Mouse (Mus musculus) embryonic facial prominence, embryonic 10.5 days (tissue): ENCODE data around the gene Necap2. TPM values are rescaled to one million over a fixed set of nuclear protein-coding genes. Genes with fewer than 3 reads are reported as not detected.

Experiments
- DNase-seq: peaks from one replicate; pipeline ENCODE4 v3.0.0-alpha.2; 2017; ENCODE audit warnings: low spot score
- H3K27ac ChIP-seq: fragments of 300-500 bp; sonication (generic); replicated peaks from 2 replicates; pipeline ENCODE4 v1.5.1; 2016; ENCODE audit warnings: mild to moderate bottlenecking
- H3K27me3 ChIP-seq: fragments of 300-500 bp; sonication (generic); replicated peaks from 2 replicates; pipeline ENCODE4 v1.6.1; 2016; ENCODE audit warnings: low read depth, mild to moderate bottlenecking; ENCODE audit not compliant: poor library complexity, severe bottlenecking
- H3K36me3 ChIP-seq: fragments of 300-500 bp; sonication (generic); replicated peaks from 2 replicates; pipeline ENCODE4 v1.6.1; 2016; ENCODE audit warnings: mild to moderate bottlenecking, moderate library complexity
- H3K4me1 ChIP-seq: fragments of 300-500 bp; sonication (generic); 2 replicates; pipeline ENCODE4 v1.6.1; 2016
- H3K4me3 ChIP-seq: fragments of 300-500 bp; sonication (generic); 2 replicates; pipeline ENCODE4 v1.5.1; 2016; ENCODE audit warnings: mild to moderate bottlenecking, moderate library complexity
- H3K9me3 ChIP-seq: fragments of 300-500 bp; sonication (generic); 2 replicates; pipeline ENCODE4 v1.6.1; 2016; ENCODE audit warnings: mild to moderate bottlenecking
- WGBS: fragments of 180-500 bp; shearing (Covaris S2); methylation state at CpG from one replicate; pipeline ENCODE4 v1.1.7; 2016; 5-methylcytosine and 5-hydroxymethylcytosine counted together
- polyA plus RNA-seq: library from polyadenylated mRNA; unstranded; fragments of >200 nt; fragmentation: Nextera tagmentation; extraction: Ambion mirVana; gene quantifications from 2 replicates; pipeline ENCODE4 v1.2.1, GENCODE M21; 2016

The Necap2 gene
- polyA plus RNA-seq, 1 experiment from 2014 or later, result 69.4 TPM

DNA sequence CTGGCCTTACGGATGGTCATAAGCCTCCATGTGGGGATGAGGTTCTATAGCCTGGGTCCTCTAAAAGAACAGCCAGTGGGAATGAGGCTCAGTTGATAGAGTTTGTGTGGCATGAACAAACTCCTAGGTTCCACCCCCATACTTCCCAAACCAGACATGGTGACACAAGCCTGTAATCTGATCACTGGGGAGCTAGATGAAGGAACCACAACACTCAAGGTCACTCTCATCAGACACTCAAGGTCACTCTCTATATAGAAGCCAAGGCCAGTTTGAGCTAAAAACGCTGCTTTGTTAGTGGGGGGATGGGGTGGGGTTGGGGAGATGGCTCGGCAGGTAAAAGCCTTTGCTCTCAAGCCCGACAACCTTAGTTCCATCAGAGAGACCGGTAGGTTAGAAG lies 21.8 kb upstream of the Necap2 start:
- 85% methylated on average over 5 of the region's 5 CpGs for WGBS

GRCm38 (mm10) chr4:141098935-141099334 lies 20.8 kb upstream of the Necap2 start:
- 76% methylated on average over 4 of the region's 4 CpGs for WGBS
- Histone ChIP-seq H3K27me3 (no peaks in the 10 kb centered on the region), H3K4me1 (peaks cover 11% of the 10 kb centered on the region), H3K9me3 (no peaks in the 10 kb centered on the region), H3K4me3 (no peak overlapping the region), H3K27ac (no peak overlapping the region), H3K36me3 (no peaks in the 10 kb centered on the region)
- no peak for DNase-seq

More for the DNA sequence above, 21.8 kb upstream of the Necap2 start:
- no peaks in the 10 kb centered on the region for H3K9me3 ChIP-seq
- no peak overlapping the region for H3K4me3 ChIP-seq
- H3K27me3 ChIP-seq, result no peaks in the 10 kb centered on the region
- no peak for DNase-seq
- no peaks in the 10 kb centered on the region for H3K36me3 ChIP-seq
- no peak overlapping the region for H3K27ac ChIP-seq
- H3K4me1 ChIP-seq, result peaks cover 11% of the 10 kb centered on the region

DNA sequence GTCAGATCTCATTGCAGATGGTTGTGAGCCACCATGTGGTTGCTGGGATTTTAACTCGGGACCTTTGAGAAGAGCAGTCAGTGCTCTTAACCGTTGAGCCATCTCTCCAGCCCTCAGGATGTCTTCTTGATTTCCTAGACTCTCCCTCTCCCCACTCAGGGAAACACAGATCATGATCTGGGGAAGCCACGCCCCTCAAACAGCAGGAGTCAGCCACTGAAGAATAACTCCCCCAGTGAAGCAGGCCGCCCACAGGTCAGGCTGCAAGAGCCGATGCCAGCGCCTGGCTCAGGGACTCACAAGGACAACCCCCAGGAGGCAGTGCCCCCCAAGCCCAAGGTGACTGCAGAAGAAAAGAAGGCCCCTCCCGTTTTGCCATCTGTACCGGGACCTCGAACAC lies 18.6 kb upstream of the Necap2 start:
- H3K27ac ChIP-seq, result no peak overlapping the region

DNA sequence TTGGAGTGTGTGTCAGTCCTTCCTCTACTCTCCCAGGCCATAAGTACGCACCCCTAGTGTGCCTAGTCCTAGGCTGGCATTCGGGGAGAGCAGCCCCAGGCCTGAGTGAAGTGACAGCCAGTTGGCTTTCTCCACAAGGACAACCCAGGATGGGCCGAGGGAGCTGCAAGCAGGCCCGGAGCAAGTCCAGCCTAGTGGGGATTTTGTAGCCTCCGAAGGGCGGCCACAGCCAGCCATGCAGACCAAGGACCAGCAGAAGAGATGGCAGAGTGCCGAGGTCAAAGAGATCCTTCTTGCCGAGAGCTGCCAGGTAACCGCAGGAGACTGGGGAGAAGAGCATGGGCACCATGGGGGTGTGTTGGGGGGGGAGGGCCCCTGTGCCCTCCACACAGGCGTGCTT lies 16.9 kb upstream of the Necap2 start:
- Histone ChIP-seq H3K36me3 (no peaks in the 10 kb centered on the region), H3K27me3 (no peaks in the 10 kb centered on the region), H3K27ac (no peak overlapping the region), H3K9me3 (no peaks in the 10 kb centered on the region), H3K4me1 (peaks cover 5% of the 10 kb centered on the region), H3K4me3 (no peak overlapping the region)
- DNase-seq, result no peak
- WGBS, result 78% methylated on average over 10 of the region's 10 CpGs

More for the DNA sequence above, 18.6 kb upstream of the Necap2 start:
- H3K36me3 ChIP-seq, result no peaks in the 10 kb centered on the region
- H3K9me3 ChIP-seq, result no peaks in the 10 kb centered on the region
- WGBS, result 16% methylated on average over 9 of the region's 9 CpGs
- H3K4me3 ChIP-seq, result no peak overlapping the region
- DNase-seq, result no peak
- peaks cover 5% of the 10 kb centered on the region for H3K4me1 ChIP-seq
- H3K27me3 ChIP-seq, result no peaks in the 10 kb centered on the region

DNA sequence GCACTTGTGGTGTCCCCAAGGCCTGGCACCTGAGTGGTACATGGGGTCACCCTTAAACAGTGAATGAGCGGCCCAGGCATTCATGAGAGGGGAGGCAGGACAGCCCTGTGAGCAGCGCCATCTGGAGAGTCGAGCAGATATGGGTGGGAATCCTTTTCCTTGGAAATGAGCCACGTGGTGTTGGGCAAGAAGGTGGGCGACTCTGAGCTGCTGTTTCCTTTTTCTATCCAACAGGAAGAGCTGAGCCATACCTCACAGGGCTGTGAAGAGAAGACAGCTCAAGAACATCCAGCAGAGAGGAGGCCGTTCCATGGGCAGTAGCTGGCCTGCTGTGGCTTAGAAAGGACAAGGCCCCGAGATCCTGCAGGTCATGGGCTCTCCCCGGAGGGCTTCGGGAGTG lies 10.6 kb upstream of the Necap2 start:
- peaks cover 9% of the 10 kb centered on the region for H3K4me1 ChIP-seq
- 74% methylated on average over 9 of the region's 9 CpGs for WGBS
- no peaks in the 10 kb centered on the region for H3K36me3 ChIP-seq
- no peak overlapping the region for H3K27ac ChIP-seq
- H3K9me3 ChIP-seq, result no peaks in the 10 kb centered on the region
- no peak for DNase-seq
- no peak overlapping the region for H3K4me3 ChIP-seq
- no peaks in the 10 kb centered on the region for H3K27me3 ChIP-seq

DNA sequence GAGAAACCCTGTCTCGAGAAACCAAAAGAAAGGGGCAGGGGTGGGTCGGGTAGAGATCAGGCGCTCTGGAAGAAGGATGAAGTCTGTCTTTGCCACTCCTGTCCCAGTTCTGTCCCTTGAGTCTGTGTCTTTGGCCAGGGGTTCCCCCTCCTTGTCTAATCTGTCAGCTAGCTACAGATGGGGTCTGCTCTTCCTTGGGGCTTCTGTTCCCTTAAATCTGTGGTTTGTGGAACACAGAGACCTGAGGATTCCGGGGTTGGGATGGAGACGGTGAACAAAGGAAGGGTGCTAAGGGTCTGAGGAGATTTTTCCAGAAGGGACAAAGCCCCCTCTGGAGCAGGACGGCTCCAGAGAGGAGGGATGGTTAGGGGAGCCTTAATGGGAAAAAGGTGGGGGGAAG lies 9.9 kb upstream of the Necap2 start, which contains the start of gene Spata21:
TSS of gene Spata21 (plus strand) at position 301 of the 400 bp plus-strand sequence.
- Histone ChIP-seq H3K27me3 (no peaks in the 10 kb centered on the region), H3K36me3 (no peaks in the 10 kb centered on the region), H3K4me3 (no peak within 1 kb of the TSS), H3K27ac (0 out of 2 replicates have a peak within 1 kb of the TSS, but pooled peaks have one; percentile 14), H3K9me3 (no peaks in the 10 kb centered on the region), H3K4me1 (peaks cover 9% of the 10 kb centered on the region)
- no peak for DNase-seq
- WGBS, result 78% methylated on average over 6 of the region's 6 CpGs

DNA sequence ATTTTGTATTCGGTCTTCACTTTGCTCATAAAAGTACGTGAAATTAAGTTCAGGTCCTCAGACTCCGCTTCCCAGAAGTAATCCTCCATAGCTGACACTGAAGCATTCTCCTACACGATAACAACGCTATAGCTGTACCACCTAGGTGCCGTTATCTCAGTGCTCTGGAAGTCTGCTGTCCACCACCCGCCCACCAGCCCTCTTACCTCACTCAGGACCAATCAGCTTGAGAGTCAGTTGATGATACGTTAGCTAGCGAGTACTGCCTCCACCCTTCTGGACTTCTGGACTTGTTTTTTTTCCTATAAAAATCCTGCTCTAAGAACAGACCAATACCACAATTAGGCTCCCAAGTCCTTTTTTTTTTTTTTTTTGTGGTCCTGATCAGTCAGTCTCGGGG lies 8.7 kb upstream of the Necap2 start:
- WGBS, result 79% methylated on average over 10 of the region's 10 CpGs
- DNase-seq, result no peak

GRCm38 (mm10) chr4:141078510-141079137 lies 467 bp upstream of the Necap2 start:
- DNase-seq, result no peak
- H3K36me3 ChIP-seq, result peaks cover 24% of the 10 kb centered on the region
- 0 out of 2 replicates have a peak overlapping the region, but pooled peaks have one; percentile 84 for H3K27ac ChIP-seq
- no peaks in the 10 kb centered on the region; the same call in 1 of the 2 replicates for H3K9me3 ChIP-seq
- WGBS, result 74% methylated on average over 18 of the region's 18 CpGs
- peaks cover 14% of the 10 kb centered on the region for H3K4me1 ChIP-seq
- H3K27me3 ChIP-seq, result no peaks in the 10 kb centered on the region
- peak overlapping the region; percentile 75 for H3K4me3 ChIP-seq

More for the DNA sequence above, 8.7 kb upstream of the Necap2 start:
- no peaks in the 10 kb centered on the region for H3K9me3 ChIP-seq
- H3K27me3 ChIP-seq, result no peaks in the 10 kb centered on the region
- no peak overlapping the region for H3K27ac ChIP-seq
- H3K4me1 ChIP-seq, result peaks cover 9% of the 10 kb centered on the region
- H3K4me3 ChIP-seq, result no peak overlapping the region
- no peaks in the 10 kb centered on the region for H3K36me3 ChIP-seq

DNA sequence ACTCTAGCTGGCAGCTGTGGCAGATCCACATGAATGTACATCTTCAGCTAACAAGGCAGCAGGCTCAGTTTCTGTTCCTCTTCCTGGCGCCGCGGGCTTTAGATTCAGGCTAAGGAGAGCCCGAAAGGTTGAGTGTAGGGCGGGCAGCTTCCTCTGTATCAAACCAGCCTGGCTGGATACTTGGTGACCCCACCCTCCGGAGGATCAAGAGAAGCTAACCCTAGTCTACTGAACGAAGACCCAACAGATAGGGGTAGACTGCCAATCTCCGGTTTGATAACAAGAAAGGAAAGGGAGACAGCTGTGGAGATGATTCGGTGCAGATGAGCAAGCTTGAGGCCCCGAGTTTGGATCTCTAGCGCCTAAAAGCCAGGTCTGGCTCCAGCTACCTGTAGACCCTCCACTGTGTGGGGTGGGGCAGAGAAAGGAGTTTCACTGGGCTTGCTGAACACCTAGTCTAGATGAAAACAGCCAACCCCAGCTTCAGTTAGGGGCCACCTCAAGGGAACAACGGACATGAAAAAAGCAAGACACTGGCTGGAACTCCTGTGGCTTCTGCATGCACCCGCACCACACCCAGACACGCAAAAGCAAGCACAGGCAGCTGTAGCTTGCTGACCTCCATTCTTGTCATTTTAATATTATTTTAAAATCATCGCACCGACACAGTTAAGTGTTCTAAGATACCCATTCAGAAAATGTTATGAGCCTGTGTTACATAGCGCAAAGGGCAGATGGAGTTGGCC lies 1.2 kb downstream of the Necap2 start:
- peaks cover 41% of the 10 kb centered on the region for H3K36me3 ChIP-seq
- no peaks in the 10 kb centered on the region for H3K27me3 ChIP-seq
- no peak overlapping the region for H3K27ac ChIP-seq
- peaks cover 14% of the 10 kb centered on the region for H3K4me1 ChIP-seq
- 85% methylated on average over 17 of the region's 17 CpGs for whole genome bisulfite sequencing
- H3K9me3 ChIP-seq, result no peaks in the 10 kb centered on the region; the same call in 1 of the 2 replicates
- no peak for DNase-seq
- H3K4me3 ChIP-seq, result peak overlapping the region; percentile 75

DNA sequence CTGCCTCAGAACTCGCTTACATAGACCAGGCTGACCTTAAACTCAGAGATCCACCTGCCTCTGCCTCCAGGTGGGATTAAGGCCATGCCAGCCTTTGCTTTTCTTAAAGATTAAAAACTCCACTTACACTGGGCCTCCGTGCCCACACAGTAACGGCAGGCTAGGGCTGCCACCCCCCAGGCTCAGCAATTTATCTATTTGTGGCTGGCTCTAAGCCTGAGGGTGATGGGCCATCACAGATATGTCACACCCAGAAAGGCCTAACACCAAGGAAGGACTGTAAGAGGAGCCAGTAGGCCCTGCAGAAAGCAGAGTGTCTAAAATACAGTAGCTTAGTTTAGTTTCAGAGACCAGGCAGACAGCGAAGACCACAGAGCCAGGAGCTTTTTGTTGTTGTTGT lies 4.0 kb downstream of the Necap2 start:
- Histone ChIP-seq H3K27ac (no peak overlapping the region), H3K27me3 (no peaks in the 10 kb centered on the region), H3K9me3 (no peaks in the 10 kb centered on the region), H3K4me1 (peaks cover 14% of the 10 kb centered on the region), H3K36me3 (peaks cover 69% of the 10 kb centered on the region), H3K4me3 (no peak overlapping the region)
- WGBS, result 96% methylated on average over 4 of the region's 4 CpGs
- DNase-seq, result no peak

DNA sequence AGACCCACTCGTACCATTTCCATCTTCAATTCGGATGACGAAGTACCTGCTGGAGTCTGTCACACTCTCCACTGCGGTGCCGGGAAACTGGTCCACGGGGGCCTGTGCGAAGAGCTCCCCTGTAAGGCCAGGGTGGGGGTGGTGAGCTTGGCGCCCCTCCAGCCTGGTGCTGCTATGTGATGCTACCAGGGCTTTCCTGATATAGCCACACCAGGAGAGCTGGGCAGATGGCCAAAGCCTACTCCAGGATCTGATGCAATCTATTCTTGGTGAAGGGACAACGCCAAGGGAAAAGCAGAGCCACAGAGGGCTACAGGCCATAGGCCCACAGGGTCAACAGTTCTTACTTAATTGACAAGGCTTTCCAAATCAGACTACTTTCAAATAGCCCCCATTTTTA lies 4.5 kb downstream of the Necap2 start:
- no peaks in the 10 kb centered on the region for H3K27me3 ChIP-seq
- H3K9me3 ChIP-seq, result no peaks in the 10 kb centered on the region
- 95% methylated on average over 9 of the region's 9 CpGs for WGBS
- no peak overlapping the region for H3K27ac ChIP-seq
- DNase-seq, result no peak
- H3K4me1 ChIP-seq, result peaks cover 14% of the 10 kb centered on the region
- H3K4me3 ChIP-seq, result no peak overlapping the region
- peaks cover 74% of the 10 kb centered on the region for H3K36me3 ChIP-seq

- Histone ChIP-seq H3K4me1 (peaks cover 12% of the 10 kb centered on the region), H3K4me3 (no peak overlapping the region), H3K27ac (no peak overlapping the region), H3K36me3 (peaks cover 85% of the 10 kb centered on the region), H3K9me3 (no peaks in the 10 kb centered on the region), H3K27me3 (no peaks in the 10 kb centered on the region)
- DNase-seq, result no peak
- 93% methylated on average over 11 of the region's 11 CpGs for WGBS
Measured at GRCm38 (mm10) chr4:141072502-141072901, 5.7 kb downstream of the Necap2 start.

DNA sequence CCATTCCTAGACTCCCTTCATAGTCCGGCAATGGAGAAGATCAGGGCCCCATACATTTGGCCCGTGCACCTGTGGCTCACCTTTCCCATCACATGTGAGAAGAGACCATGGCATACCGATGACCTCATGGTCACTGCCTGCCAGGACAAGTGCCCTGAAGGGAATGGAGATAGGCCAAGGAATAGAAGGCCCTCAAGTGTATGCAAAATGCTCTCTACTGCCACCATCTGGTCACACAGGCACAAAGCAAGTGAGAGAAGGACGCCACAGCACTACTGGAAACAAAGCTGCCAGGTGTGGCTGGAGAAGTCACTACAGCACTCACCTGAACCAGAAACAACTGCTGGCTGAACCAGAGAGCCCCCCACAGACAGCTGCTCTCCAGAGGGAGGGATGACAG lies 8.4 kb downstream of the Necap2 start:
- Histone ChIP-seq H3K9me3 (no peaks in the 10 kb centered on the region), H3K4me3 (no peak overlapping the region; the same call in 1 of the 2 replicates), H3K4me1 (no peaks in the 10 kb centered on the region), H3K27me3 (no peaks in the 10 kb centered on the region), H3K36me3 (peaks cover 95% of the 10 kb centered on the region), H3K27ac (no peak overlapping the region)
- 67% methylated on average over 4 of the region's 4 CpGs for WGBS
- DNase-seq, result peak; percentile 57
